Mouse (Mus musculus) ovary, postnatal 14 days (tissue): ENCODE results near the gene Ddrgk1.

Experiments used
- DNase-seq: peaks from one replicate; pipeline ENCODE4 v3.0.0; 2022; ENCODE audit warnings: low spot score

Ddrgk1 gene

GRCm38 (mm10) chr2:130664102-130664701, at the start of gene Ddrgk1:
Gene Ddrgk1 (minus strand): TSS chr2:130664659.
- DNase-seq: peak; percentile 84

GRCm38 (mm10) chr2:130707057-130707456, 42.6 kb upstream of the Ddrgk1 start:
- no peak for DNase-seq

DNA sequence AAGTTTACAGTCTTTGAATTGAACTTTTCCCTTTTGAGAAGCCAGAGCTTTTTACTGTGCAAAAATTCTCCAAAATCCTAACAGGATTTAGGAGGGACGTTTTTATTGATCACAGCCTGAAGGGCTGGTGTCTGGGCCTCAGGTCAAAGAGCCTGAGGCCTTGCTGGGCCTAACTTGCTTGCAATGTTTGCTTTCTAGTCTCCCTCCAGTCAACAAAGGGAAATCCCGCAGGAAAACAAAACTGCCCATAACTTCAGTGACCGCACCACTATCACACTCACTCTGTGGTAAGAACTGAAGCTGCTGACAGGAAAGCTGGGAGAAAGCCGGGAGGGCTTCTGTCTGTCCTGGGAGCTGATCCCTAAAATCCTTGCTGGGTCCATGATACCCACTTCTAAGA, 42.1 kb upstream of the Ddrgk1 start:
- no peak for DNase-seq

- no peak for DNase-seq
Observed at GRCm38 (mm10) chr2:130705178-130705577, 40.7 kb upstream of the Ddrgk1 start.

DNA sequence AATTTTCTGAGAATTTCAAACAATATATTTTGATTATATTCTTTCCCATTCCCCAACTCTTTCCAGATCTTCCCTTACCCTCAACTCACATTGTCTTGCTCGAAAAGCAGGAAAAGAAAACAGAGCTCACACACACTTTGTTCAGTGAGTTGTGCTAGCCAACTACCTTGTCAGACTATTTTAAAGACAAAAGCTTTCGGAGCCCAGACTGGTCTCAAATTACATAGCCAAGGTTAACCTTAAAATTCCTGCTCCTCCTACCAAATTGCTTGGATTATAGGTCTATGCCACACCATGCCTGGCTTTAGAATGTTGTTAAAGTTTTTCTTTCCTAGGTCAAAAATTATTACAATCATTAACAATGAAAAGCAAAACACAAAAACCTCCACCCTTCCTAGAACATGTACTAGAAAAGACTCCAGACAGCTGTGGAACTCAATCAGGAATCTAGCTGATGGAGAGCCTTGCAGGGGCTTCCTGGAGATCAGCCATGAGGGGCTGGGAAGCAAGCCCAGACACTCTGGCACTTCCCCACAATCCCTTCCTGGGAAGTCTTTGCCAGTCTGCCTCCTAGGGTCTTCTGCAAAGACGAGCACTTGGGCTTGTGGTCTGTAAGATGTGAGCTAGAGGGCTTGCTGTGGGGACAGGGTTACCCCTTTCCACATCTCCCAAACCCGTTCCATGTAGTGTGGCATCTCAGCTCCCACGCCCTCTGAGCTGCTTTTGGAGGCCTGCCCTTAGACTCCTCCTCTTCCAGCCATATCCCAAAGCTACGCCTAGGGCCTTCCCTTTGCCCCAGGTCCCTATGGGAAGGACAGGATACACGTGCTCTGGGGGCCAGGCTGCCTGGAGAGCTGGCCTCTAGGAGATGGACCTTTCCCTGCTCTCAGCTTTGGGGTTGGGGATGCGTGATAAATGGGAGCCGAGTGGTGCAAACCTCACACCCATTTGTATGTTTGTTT, 39.9 kb upstream of the Ddrgk1 start:
- no peak for DNase-seq

DNA sequence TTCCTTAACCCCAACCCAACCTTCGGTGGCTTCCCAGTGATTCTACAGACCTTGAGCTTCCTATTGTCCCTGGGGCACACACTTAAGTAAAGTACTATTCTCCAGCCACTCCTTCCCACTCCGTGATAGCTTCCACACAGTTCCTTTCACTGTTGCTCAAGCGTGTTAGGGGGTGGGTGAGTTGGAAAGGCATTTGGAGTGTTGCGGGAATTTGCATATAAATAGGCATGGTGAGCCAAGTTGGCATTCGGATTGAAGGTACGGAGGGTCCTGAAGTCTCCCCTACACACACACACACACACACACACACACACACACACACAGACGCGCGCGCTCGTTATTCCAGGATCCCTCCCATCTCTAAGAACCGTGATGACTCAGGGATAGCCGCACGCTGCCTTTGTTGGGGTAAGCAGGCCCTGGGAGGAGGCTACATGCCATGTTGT, 33.4 kb upstream of the Ddrgk1 start:
- no peak for DNase-seq

GRCm38 (mm10) chr2:130697153-130697810, 32.8 kb upstream of the Ddrgk1 start, which contains the start of gene Slc4a11:
Gene Slc4a11 (minus strand): TSS chr2:130697519.
- DNase-seq: peak; percentile 41

DNA sequence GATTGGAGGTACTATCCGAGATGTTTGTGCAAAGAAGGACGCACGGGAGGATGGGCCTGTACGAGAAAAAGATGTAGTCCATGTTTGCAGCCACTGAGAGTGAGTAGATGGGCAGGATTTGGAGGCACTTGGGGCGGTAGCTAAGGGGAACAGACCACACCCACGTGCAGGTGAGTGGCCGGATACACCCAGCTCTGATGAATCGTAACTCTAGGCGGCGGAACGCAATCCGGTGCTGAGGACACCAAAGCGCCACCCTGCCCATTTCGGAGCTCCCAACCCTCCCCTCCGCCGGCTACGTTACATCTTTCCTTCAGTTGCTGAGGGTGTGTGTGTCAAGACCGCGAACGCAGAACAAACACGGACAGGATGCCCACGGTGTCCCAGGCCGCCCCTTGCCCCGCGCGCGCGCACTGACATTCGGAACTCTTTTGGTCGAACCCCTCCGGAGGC, 32.3 kb upstream of the Ddrgk1 start:
- no peak for DNase-seq

DNA sequence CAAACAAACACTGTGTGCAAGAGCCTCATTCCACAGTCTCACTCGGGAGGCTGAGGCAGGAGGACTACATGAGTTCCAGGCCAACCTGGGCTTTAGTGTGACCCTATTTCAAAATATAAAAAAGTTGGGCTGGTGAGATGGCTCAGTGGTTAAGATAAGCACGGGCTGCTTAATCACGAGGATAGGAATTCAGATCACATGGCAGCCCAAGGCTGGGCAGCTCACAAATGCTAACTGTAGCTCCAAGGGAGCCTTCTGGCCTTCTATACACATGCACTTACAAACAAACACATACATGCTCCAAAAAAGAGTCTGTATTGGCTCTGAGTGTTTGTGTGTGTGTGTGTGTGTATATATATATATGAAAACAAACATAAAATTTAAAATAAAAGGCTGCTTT, 29.1 kb upstream of the Ddrgk1 start:
- no peak for DNase-seq

- no peak for DNase-seq
Observed at GRCm38 (mm10) chr2:130689011-130689410, 24.6 kb upstream of the Ddrgk1 start.

DNA sequence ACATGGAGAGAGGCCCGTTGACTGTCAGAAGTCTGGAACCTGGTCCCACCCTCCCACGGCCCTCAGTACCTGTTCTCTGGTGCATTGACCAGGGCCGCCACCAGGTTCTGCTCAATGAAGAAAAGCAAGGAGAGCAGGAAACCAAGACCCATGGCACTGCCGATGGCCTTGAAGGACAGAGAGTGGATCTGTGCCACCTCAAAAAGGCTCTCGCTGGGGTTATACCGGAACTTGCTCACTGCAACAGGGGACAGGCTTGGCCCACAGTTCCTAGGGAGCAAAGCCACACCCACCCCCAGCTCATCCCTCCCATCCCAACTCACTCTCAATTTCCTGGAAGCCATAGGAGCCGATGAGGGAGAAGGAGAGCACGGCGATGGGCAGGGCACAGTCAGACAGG, 21.0 kb upstream of the Ddrgk1 start:
- DNase-seq: no peak

GRCm38 (mm10) chr2:130681531-130681930, 17.1 kb upstream of the Ddrgk1 start:
- no peak for DNase-seq

DNA sequence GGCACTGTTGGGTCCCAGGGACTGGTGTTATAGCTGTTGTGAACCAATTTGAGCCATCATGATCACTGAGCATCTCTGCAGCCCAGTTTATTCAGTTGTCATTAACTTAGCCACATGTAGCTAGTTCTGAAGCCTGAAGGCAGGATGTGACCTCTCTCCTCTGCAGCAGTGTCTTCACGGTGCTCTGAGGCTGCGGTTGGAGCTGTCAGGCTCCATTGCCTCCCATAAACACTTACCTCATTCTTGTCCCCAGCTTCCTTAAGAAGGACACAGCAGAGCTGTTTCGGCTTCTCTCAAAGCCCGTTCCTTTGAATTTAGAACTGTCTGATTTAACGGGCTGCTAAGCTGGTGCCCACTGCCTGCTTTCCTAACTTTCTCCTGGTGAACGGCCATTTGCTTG, 15.4 kb upstream of the Ddrgk1 start:
- DNase-seq: no peak

DNA sequence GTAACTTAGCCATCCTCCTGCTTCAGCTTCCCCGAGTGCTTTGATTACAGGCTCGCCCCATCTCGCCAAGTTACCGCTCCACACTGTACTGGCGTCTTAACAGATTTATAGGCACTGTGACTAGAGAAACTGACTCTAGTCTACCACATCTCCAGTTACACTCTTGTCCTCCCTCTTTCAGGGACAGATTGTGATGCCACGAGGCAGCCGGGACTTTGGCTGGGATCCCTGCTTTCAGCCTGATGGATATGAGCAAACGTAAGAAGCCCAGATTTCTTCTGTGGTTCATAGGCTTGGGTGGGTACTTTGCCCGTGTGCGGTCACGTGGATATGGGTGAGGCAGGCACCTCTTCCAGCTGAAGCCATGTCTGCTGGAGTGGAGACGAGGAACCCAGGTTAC, 14.7 kb upstream of the Ddrgk1 start:
- DNase-seq: no peak

GRCm38 (mm10) chr2:130677211-130677610, 12.8 kb upstream of the Ddrgk1 start:
- DNase-seq: no peak

DNA sequence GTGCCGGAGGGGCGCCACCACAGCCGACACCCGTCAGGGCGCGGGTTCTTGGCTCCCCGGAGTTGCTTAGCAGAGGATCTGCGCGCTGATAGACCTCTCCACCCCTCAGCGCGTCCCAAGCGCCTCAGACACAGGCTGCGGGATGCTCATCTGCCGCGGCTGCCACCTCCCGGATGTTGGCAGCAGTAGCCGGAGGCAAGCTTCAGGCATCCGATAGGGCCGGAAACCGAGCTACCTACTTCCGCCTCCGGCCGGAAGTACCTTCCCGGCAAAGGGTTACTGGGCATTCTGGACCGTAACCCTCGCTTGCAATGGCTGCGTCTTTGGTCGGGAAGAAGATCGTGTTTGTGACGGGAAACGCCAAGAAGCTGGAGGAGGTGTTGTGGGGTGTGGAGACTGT, 3.1 kb upstream of the Ddrgk1 start, which contains the start of gene Itpa:
TSS of gene Itpa (plus strand) at position 52 of the 400 bp plus-strand sequence.
- peak; percentile 72 for DNase-seq

DNA sequence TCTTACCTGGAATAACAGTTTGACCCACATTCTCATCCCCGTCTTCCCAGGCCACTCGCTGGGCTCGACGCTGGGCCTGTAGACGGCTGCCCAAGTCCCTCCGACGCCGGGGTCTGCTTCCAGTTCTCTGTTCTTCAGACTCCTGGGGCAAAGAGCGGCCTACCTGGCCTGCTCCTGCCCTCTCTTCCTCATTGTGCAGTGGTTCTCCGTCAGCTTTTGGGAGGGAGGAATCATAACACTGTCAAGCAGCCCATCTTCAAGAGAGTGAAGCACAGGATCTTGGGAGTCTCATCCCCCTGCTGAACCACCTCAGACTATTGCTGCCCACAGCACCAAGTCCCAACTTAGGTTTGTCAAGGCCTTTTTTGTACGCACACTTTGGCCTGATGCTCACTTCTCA, 1.1 kb downstream of the Ddrgk1 start:
- DNase-seq: no peak

- no peak for DNase-seq
Observed at GRCm38 (mm10) chr2:130658530-130658929, 5.9 kb downstream of the Ddrgk1 start.

DNA sequence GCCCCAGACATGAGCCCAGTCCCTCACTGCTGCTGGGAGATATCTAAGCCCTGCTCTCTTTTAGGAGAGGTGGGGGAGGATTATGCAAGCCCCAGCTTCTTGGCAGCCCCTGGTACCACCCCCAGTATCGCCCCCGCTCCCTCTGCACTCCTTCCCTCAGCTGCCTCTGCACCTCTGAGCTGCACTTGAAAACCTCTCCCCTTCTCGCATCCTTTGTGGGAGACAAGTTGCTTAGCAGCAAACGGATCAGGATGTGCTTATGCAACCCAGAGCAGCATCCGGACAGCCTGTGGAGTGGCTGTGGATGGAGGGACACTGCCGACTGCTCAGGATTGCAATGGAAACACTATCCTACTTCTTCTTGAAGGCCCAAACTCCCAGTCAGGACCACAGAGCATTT, 6.9 kb downstream of the Ddrgk1 start:
- DNase-seq: no peak

DNA sequence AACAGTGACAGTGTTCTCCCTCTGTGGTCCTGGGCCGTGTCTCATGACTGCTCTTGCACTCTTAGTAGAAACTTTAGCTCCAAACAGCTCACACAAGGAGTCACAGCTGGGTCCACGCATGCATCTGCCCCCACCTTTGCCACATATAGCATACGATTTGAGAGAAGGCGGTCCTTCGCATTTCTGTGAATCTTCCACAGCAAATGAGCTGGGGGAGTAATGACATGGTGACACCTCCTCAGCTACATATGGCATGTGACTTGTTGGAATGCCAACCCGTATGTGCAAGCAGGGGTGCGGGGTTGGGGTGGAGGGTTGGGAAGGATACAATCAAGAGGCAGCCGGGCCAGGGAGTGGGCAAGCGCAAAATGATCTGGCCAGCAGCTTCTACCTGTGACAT, 7.9 kb downstream of the Ddrgk1 start:
- DNase-seq: no peak

DNA sequence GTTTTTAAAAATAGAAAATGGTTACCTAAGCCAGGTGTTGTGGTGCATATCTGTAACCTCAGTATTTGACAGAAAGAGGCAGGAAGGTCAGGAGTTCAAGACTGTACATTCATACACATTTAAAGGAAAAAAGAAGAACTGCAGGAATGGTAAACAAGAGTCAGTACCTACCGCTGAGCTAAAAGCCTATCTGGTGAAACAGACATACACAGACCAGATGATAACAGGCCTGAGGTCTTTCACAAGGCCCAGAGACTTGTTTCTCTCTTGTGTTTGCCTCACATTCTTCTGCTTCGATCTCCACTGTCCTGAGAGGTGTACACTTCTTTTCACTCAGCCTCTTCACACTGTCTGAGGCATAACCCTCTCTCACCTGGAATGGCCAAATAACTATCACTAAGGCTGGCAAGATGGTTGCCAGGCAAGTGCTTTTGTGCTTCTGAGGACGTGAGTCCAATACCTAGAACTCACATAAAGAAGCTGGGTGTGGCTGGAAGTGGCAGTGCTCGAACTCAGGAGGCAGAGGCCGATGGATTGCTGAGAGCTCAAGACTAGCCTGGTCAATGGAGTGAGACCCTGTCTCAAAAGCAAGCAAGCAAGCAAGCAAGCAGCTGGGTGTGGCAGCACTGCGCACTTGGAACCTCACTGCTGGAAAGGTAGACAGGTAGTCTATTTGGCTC, 8.7 kb downstream of the Ddrgk1 start:
- DNase-seq: no peak

DNA sequence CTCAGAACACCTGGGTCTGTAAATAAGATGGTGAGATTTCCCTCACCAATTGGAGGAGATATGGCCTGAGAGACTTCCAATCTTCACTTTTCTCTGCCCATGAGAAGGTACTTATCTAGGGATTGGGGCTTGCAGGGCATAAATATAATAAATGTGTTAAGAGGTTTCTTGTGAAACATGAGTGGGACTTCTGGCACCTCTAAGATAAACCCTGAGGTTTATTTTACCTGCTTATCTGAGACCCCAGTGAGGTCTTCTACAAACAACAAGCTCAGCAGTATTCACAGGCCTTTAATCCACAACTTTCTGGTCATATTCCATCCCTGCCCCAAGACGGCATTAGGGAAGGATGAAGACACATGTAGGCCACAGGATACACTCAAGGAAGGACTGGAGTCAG, 10.7 kb downstream of the Ddrgk1 start:
- DNase-seq: no peak
